Mouse (Mus musculus) hindbrain, embryonic 10.5 days (tissue): ENCODE data around the gene Lair1. TPM values are rescaled to one million over a fixed set of nuclear protein-coding genes. Genes with fewer than 3 reads are reported as not detected.

Experiments
- DNase-seq: peaks from one replicate; pipeline ENCODE4 v3.0.0-alpha.2; 2017; ENCODE audit warnings: low spot score
- H3K27ac ChIP-seq: fragments of 300-500 bp; sonication (generic); 2 replicates; pipeline ENCODE4 v1.5.1; 2016; ENCODE audit warnings: mild to moderate bottlenecking, moderate library complexity
- H3K27me3 ChIP-seq: fragments of 300-500 bp; sonication (generic); 2 replicates; pipeline ENCODE4 v1.6.1; 2016; ENCODE audit warnings: mild to moderate bottlenecking; ENCODE audit not compliant: poor library complexity, insufficient read depth, severe bottlenecking
- H3K36me3 ChIP-seq: fragments of 300-500 bp; sonication (generic); 2 replicates; pipeline ENCODE4 v1.6.1; 2016; ENCODE audit warnings: mild to moderate bottlenecking, moderate library complexity
- H3K4me1 ChIP-seq: fragments of 300-500 bp; sonication (generic); replicated peaks from 2 replicates; pipeline ENCODE4 v1.6.1; 2016; ENCODE audit warnings: mild to moderate bottlenecking
- H3K4me3 ChIP-seq: fragments of 300-500 bp; sonication (generic); 2 replicates; pipeline ENCODE4 v1.5.1; 2016; ENCODE audit warnings: mild to moderate bottlenecking, moderate library complexity
- H3K9me3 ChIP-seq: fragments of 300-500 bp; sonication (generic); 2 replicates; pipeline ENCODE4 v1.6.1; 2016; ENCODE audit warnings: mild to moderate bottlenecking, moderate library complexity
- WGBS: fragments of 180-500 bp; shearing (Covaris S2); methylation state at CpG from one replicate; pipeline ENCODE4 v1.1.7; 2016; 5-methylcytosine and 5-hydroxymethylcytosine counted together
- polyA plus RNA-seq: library from polyadenylated mRNA; unstranded; fragments of >200 nt; fragmentation: Nextera tagmentation; extraction: Ambion mirVana; gene quantifications from 2 replicates; pipeline ENCODE4 v1.2.1, GENCODE M21; 2016

The Lair1 gene
- 1.2 and 1.7 TPM in 2 replicates for polyA plus RNA-seq

DNA sequence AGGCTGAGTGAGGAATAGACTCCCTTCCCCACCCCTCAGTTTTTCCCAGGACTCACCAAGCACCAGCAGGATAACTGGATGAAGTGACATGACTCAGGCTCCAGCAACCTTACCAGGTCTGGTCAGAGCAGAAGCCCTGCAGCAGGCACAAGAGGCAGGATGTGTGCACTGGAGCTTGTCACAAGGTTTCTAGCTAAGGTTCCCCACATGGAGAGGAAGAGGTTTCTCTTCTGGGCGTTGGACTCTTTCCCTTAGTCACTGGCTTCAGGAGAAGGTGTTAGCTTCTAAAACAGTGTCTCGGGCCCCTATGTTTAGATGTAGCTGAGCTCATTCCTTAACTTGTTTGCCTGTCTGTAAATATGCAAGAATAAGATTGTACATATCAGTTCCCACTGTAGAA, at the start of gene Lair1:
Lair1 (minus strand) TSS at position 192 of the 400 bp plus-strand sequence.
- Histone ChIP-seq H3K4me1 (no peaks in the 10 kb centered on the region), H3K9me3 (no peaks in the 10 kb centered on the region), H3K27me3 (no peaks in the 10 kb centered on the region), H3K36me3 (no peaks in the 10 kb centered on the region), H3K27ac (no peak within 1 kb of the TSS), H3K4me3 (no peak within 1 kb of the TSS)
- WGBS, result 87% methylated on average over 2 of the region's 2 CpGs
- no peak for DNase-seq

DNA sequence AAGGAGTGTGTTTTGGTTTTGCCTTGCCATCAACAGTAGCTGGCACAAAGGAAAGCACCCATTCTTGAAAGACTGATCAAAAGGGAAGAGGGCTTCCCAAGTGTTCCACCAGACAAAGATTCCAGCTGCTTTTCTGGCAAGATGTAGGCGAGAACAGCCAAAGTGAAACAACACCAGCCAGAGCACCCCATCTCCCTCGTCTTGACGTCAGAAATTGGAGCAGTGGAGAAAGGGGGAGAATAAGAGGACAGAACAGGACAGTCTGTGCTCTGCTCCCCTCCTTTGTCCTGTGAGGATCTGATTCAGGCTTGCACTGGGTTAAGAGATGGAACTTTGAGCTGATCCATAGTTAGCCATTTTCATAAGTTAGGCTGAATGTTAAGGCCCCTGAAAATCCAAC, 48.8 kb upstream of the Lair1 start:
- no peak overlapping the region for H3K4me3 ChIP-seq
- H3K4me1 ChIP-seq, result no peaks in the 10 kb centered on the region
- WGBS, result 60% methylated on average over 3 of the region's 3 CpGs
- no peaks in the 10 kb centered on the region for H3K36me3 ChIP-seq
- DNase-seq, result no peak
- H3K27me3 ChIP-seq, result no peaks in the 10 kb centered on the region
- no peak overlapping the region for H3K27ac ChIP-seq
- no peaks in the 10 kb centered on the region for H3K9me3 ChIP-seq

DNA sequence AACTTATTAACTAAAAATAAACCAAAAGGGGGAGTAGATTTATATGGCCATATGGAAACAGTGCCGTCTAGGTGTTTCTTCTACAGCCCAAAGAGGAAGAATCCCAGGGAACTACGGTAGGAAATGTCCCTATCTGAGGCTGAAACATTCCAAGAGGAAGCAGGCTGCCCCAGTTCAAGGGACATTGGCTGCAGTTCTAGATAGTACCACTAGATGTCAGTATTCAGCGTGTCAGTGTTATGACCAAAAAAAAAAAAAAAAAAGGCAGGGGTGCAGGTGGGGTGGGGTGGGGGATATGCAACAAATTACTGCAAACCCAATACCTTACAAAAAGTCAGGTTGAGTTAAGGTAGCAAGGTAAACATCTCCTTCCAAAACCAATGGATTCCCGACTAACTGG, 40.4 kb upstream of the Lair1 start:
- Histone ChIP-seq H3K4me1 (no peaks in the 10 kb centered on the region), H3K9me3 (no peaks in the 10 kb centered on the region), H3K4me3 (no peak overlapping the region), H3K36me3 (no peaks in the 10 kb centered on the region), H3K27ac (no peak overlapping the region), H3K27me3 (no peaks in the 10 kb centered on the region)
- 16% methylated on average over 4 of the region's 4 CpGs for WGBS
- DNase-seq, result peak; percentile 15

DNA sequence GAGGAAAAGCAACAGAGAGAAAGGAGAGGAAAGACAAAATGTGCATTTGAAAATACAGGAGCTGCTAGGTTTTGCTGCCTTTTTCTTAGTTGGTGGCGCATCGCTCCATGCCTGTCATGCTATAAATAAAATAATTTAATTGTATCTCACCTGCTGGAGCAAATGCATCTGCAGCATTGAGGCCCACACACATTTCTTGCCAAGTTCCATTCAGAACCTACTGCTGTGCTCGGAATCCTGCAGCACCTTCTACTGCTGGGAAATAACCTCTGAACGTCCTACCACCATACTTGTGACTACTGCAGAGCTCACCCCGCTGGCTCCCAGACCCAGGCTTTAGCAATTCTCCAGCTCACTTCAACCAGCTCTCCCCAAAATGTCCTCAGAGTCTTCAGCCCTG, 38.1 kb upstream of the Lair1 start:
- 84% methylated on average over 5 of the region's 5 CpGs for WGBS
- Histone ChIP-seq H3K36me3 (no peaks in the 10 kb centered on the region), H3K4me3 (no peak overlapping the region), H3K27ac (no peak overlapping the region), H3K4me1 (no peaks in the 10 kb centered on the region), H3K9me3 (no peaks in the 10 kb centered on the region), H3K27me3 (no peaks in the 10 kb centered on the region)
- no peak for DNase-seq

DNA sequence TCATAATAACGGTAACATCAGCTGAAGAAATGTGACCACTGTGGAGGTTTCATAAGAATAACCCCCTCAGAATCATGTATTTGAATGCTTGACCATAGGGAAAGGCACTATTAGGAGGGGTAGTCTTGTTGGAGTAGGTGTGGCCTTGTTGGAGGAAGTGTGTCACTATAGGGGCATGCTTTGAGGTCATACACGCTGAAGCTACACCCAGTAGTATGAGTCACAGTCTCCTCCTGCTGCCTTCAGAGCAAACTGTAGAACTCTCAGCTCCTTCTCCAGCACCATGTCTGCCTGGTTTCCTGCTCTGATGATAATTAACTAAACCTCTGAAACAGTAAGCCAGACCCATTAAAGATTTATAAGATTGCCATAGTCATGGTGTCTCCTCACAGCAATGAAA, 35.8 kb upstream of the Lair1 start:
- no peak for DNase-seq
- Histone ChIP-seq H3K27me3 (no peaks in the 10 kb centered on the region), H3K9me3 (no peaks in the 10 kb centered on the region), H3K27ac (no peak overlapping the region), H3K36me3 (no peaks in the 10 kb centered on the region), H3K4me3 (no peak overlapping the region), H3K4me1 (no peaks in the 10 kb centered on the region)
- WGBS, result 81% methylated on average over 2 of the region's 2 CpGs

- no peaks in the 10 kb centered on the region for H3K4me1 ChIP-seq
- WGBS, result 85% methylated on average over 2 of the region's 2 CpGs
- no peak for DNase-seq
- H3K27me3 ChIP-seq, result no peaks in the 10 kb centered on the region
- H3K36me3 ChIP-seq, result no peaks in the 10 kb centered on the region
- H3K27ac ChIP-seq, result no peak overlapping the region
- H3K9me3 ChIP-seq, result no peaks in the 10 kb centered on the region
- H3K4me3 ChIP-seq, result no peak overlapping the region
Observed at GRCm38 (mm10) chr7:4098301-4098700, 35.3 kb upstream of the Lair1 start.

- Histone ChIP-seq H3K4me1 (0 out of 2 replicates have a peak, but pooled peaks cover 2% of the 10 kb centered on the region), H3K27ac (no peak overlapping the region), H3K4me3 (no peak overlapping the region), H3K9me3 (no peaks in the 10 kb centered on the region), H3K27me3 (no peaks in the 10 kb centered on the region), H3K36me3 (no peaks in the 10 kb centered on the region)
- peak; percentile 20 for DNase-seq
- WGBS, result 50% methylated on average over 8 of the region's 8 CpGs
Observed at GRCm38 (mm10) chr7:4091170-4091569, 28.2 kb upstream of the Lair1 start.

DNA sequence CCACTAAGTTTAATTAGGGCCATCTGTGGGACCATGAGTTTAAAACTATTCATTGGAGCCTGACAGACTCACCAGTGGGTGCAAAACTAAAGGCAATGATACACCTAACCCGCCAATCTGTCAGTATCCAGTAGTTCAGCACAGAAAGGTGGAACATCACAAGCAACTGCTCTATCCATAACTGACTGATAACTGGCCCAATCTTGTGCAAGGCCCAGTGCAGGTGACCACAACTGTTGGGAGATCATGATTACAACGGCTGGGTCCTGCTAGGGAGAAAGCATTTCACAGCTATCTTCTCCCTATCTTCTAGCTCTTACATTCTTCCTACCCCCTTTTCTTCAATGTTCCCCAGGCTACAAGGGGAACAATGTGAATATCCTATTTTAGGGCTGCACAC, 25.7 kb upstream of the Lair1 start:
- no peaks in the 10 kb centered on the region for H3K27me3 ChIP-seq
- H3K4me3 ChIP-seq, result no peak overlapping the region
- no peaks in the 10 kb centered on the region for H3K36me3 ChIP-seq
- 0 out of 2 replicates have a peak, but pooled peaks cover 2% of the 10 kb centered on the region for H3K4me1 ChIP-seq
- H3K27ac ChIP-seq, result no peak overlapping the region
- H3K9me3 ChIP-seq, result no peaks in the 10 kb centered on the region
- DNase-seq, result no peak
- WGBS, result 84% methylated on average over 2 of the region's 2 CpGs

GRCm38 (mm10) chr7:4087896-4088480, 25.0 kb upstream of the Lair1 start:
- WGBS, result 88% methylated on average over 6 of the region's 6 CpGs
- H3K36me3 ChIP-seq, result no peaks in the 10 kb centered on the region
- no peak for DNase-seq

GRCm38 (mm10) chr7:4087238-4087895, 24.4 kb upstream of the Lair1 start:
- Histone ChIP-seq H3K36me3 (no peaks in the 10 kb centered on the region), H3K27ac (no peak overlapping the region), H3K27me3 (no peaks in the 10 kb centered on the region), H3K4me3 (no peak overlapping the region), H3K4me1 (0 out of 2 replicates have a peak, but pooled peaks cover 2% of the 10 kb centered on the region), H3K9me3 (no peaks in the 10 kb centered on the region)
- no peak for DNase-seq
- WGBS, result 82% methylated on average over 4 of the region's 4 CpGs

More at GRCm38 (mm10) chr7:4087896-4088480, 25.0 kb upstream of the Lair1 start:
- no peaks in the 10 kb centered on the region for H3K9me3 ChIP-seq
- H3K4me3 ChIP-seq, result no peak overlapping the region
- no peaks in the 10 kb centered on the region for H3K27me3 ChIP-seq
- 0 out of 2 replicates have a peak, but pooled peaks cover 2% of the 10 kb centered on the region for H3K4me1 ChIP-seq
- no peak overlapping the region for H3K27ac ChIP-seq

DNA sequence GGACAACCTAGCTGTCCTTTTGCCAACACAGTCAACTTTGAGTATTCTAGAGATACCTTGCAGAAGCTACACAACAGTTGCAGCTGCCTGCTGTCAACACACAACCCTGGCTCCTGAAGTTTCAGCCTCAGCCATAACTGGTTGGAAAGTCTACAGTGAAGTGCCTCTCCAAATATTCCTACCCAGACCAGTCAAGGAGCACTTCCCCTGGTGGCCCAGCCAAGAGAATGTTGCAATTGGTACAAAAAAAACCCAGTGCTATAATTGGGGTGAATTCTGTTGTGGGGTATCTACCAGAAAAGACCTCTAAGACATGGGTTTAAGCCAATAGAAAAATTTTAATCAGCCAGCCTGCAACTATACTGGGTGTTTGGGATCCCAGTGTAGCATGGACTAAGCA, 22.6 kb upstream of the Lair1 start:
- H3K27me3 ChIP-seq, result no peaks in the 10 kb centered on the region
- no peaks in the 10 kb centered on the region for H3K9me3 ChIP-seq
- H3K4me3 ChIP-seq, result no peak overlapping the region
- H3K27ac ChIP-seq, result no peak overlapping the region
- H3K36me3 ChIP-seq, result no peaks in the 10 kb centered on the region
- DNase-seq, result no peak
- H3K4me1 ChIP-seq, result 0 out of 2 replicates have a peak, but pooled peaks cover 2% of the 10 kb centered on the region

DNA sequence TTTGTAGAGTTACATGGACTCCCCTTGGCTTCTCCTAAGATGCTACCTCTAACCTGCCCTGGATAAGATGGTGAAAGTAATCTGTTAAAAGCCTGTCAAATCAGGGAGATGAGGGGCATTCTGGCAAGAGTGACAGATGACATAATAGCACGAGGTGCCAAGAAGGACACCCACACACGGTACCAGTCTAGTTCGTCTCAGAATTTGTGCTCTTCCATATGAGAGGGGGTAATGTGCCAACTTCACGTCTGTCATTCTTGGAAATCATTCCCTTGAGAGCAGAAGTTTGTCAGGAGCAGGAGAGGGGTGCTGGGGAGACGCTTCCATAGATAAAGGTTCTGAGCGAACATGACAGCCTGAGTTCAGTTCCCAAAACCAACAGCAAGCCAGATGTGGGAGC, 21.2 kb upstream of the Lair1 start:
- Histone ChIP-seq H3K4me1 (0 out of 2 replicates have a peak, but pooled peaks cover 2% of the 10 kb centered on the region), H3K9me3 (no peaks in the 10 kb centered on the region), H3K27me3 (no peaks in the 10 kb centered on the region), H3K4me3 (no peak overlapping the region), H3K27ac (no peak overlapping the region), H3K36me3 (no peaks in the 10 kb centered on the region)
- DNase-seq, result no peak
- 79% methylated on average over 6 of the region's 6 CpGs for WGBS

DNA sequence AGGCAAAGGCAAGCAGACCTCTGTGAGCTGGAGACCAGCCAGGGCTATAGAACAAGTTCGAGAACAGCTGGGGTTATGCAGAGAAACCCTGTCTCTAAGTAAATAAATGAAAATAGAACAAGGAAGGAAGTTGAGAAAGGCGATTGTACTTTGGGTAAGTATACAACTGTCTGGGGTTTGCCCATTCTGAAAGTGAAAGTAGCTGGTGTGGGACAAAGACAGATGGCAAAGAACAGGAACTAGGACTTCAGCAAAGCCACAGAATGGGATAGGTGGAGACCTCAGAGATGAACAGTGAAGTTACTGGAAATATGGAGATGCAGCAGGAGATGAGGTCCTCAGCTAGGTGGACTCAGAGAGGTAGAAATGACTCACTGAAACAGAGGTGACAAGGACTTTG, 19.8 kb upstream of the Lair1 start:
- Histone ChIP-seq H3K9me3 (no peaks in the 10 kb centered on the region), H3K36me3 (no peaks in the 10 kb centered on the region), H3K27me3 (no peaks in the 10 kb centered on the region), H3K4me3 (no peak overlapping the region), H3K4me1 (0 out of 2 replicates have a peak, but pooled peaks cover 2% of the 10 kb centered on the region), H3K27ac (no peak overlapping the region)
- WGBS, result 54% methylated on average over 2 of the region's 2 CpGs
- DNase-seq, result no peak
